Mouse (Mus musculus): ENCODE measurements around the gene Cenpv. TPM values are rescaled to one million over a fixed set of nuclear protein-coding genes. Genes with fewer than 3 reads are reported as not detected.
A peak's percentile ranks its signal among the peaks of the same experiment; 100 is the strongest.

Gene Cenpv
- polyA plus RNA-seq, 1 experiment = 21.6 TPM

DNA sequence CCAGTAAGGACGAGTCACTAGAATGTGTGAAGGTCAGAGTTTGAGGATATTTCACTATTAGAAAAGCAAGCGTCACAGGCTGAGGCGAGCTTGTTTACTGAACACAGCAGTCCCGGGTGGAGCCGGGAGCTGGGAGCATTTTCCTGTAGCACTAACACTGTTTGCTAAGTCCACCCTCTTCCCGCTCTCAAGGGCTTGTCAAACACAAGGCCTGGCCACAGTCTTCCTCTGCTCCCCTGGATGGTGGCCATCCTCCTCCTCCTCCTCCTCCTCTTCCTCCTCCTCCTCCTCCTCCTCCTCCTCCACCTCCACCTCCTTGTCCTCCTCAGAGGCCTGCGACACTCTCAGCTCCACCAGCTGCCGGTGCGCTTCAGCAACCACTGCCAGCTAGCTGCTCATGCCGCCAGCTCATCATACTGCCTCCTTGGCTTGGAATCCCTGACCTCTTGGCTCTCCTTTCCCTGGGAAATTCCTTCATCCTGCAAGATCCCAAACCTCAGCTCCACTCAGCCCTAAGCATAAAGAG is 43.7 kb downstream of the Cenpv start:
- Histone ChIP-seq H3K4me3 (ENCODE audit: insufficient read depth, poor library complexity, severe bottlenecking) (no peak overlapping the region), H3K27me3 (ENCODE audit: control insufficient read depth, insufficient read depth, insufficient read length) (no peaks in the 10 kb centered on the region), H3K79me2 (ENCODE audit: control insufficient read depth, insufficient read depth) (no peaks in the 10 kb centered on the region), H3K79me3 (ENCODE audit: low read depth) (no peaks in the 10 kb centered on the region), H3ac (ENCODE audit: control insufficient read depth, insufficient read length, low read depth) (peak overlapping the region; percentile 19), H3K36me3 (ENCODE audit: control insufficient read depth, insufficient read depth) (no peaks in the 10 kb centered on the region)
- TF ChIP-seq MYOD1 (IDR thresholded peaks at IDR 0.05; ENCODE audit: control insufficient read depth, insufficient read length, low read depth) = peak; percentile 31
- no peak for TF ChIP-seq CEBPB (IDR thresholded peaks at IDR 0.05; ENCODE audit: low read depth)
- TF ChIP-seq MYOG (IDR thresholded peaks at IDR 0.05; ENCODE audit: control insufficient read depth, extremely low read depth, insufficient read length) = no peak
- TF ChIP-seq FOSL1 (IDR thresholded peaks at IDR 0.05; ENCODE audit: insufficient read depth, low read length, poor library complexity, severe bottlenecking) = no peak

DNA sequence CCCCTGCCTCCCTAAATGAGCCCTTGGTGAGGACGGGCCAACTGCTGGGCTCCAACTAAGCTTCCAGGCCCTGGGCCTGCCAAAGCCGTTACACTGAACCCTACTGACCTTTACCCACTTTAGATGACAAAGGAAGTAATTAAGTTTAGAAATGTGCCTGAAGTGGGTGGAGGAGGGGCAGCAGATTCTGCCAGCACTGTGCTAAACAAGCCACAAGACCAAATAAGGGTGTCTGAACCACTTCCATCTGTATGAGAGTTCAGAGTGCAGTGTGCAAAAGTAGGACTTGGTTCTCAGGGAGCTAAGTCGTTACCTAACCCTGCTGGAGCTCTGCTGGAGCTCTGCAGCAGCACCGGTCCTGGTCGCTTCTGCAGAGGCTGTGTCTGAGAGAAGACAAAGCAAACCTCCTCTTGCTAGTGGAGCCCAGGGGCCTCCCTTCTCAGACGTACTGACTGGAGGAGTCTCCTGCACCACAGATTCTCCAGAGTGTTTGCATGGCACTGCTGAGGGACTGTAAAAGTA is 44.2 kb downstream of the Cenpv start:
- H3ac ChIP-seq (ENCODE audit: control insufficient read depth, insufficient read length, low read depth) = peak overlapping the region; percentile 19
- H3K79me3 ChIP-seq (ENCODE audit: low read depth) = no peaks in the 10 kb centered on the region
- no peaks in the 10 kb centered on the region for H3K27me3 ChIP-seq (ENCODE audit: control insufficient read depth, insufficient read depth, insufficient read length)
- H3K79me2 ChIP-seq (ENCODE audit: control insufficient read depth, insufficient read depth) = no peaks in the 10 kb centered on the region
- no peak for TF ChIP-seq CTCF (IDR thresholded peaks at IDR 0.05; ENCODE audit: control insufficient read depth, insufficient read depth, insufficient read length)
- TF ChIP-seq FOSL1 (IDR thresholded peaks at IDR 0.05; ENCODE audit: insufficient read depth, low read length, poor library complexity, severe bottlenecking) = no peak
- TF ChIP-seq MYOD1 (IDR thresholded peaks at IDR 0.05; ENCODE audit: control insufficient read depth, insufficient read length, low read depth) = no peak
- TF ChIP-seq MAX (IDR thresholded peaks at IDR 0.05) = no peak
- no peak for TF ChIP-seq MYOG (IDR thresholded peaks at IDR 0.05; ENCODE audit: control insufficient read depth, extremely low read depth, insufficient read length)
- no peak for TF ChIP-seq CEBPB (IDR thresholded peaks at IDR 0.05; ENCODE audit: low read depth)
- no peak for TF ChIP-seq USF1 (IDR thresholded peaks at IDR 0.05; ENCODE audit: low read depth)
- no peaks in the 10 kb centered on the region for H3K36me3 ChIP-seq (ENCODE audit: control insufficient read depth, insufficient read depth)
- no peak overlapping the region for H3K4me3 ChIP-seq (ENCODE audit: insufficient read depth, poor library complexity, severe bottlenecking)

DNA sequence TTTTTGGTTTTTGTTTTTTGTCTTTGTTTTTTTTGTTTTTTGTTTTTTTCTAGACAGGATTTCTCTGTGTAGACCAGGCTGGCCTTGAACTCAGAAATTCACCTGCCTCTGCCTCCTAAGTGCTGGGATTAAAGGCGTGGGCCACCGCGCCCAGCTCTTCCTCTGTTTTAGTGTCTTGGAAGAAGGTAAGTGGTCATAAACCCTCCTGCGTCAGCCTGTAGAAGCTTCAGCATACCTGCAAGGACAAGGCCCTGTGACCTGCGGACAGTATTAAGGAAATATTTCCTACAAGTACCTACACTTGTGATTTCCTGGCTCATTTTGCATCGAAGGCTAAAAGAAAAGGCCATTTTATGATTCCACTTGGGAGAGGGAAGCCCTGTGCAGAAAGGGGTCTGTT is 45.4 kb downstream of the Cenpv start:
- no peaks in the 10 kb centered on the region for H3K79me3 ChIP-seq (ENCODE audit: low read depth)
- H3K36me3 ChIP-seq (ENCODE audit: control insufficient read depth, insufficient read depth) = no peaks in the 10 kb centered on the region
- H3K4me3 ChIP-seq (ENCODE audit: insufficient read depth, poor library complexity, severe bottlenecking) = no peak overlapping the region
- H3K27me3 ChIP-seq (ENCODE audit: control insufficient read depth, insufficient read depth, insufficient read length) = no peaks in the 10 kb centered on the region
- no peak for TF ChIP-seq CTCF (IDR thresholded peaks at IDR 0.05; ENCODE audit: control insufficient read depth, insufficient read depth, insufficient read length)
- TF ChIP-seq MYOG (IDR thresholded peaks at IDR 0.05; ENCODE audit: control insufficient read depth, extremely low read depth, insufficient read length) = no peak
- no peak for TF ChIP-seq USF1 (IDR thresholded peaks at IDR 0.05; ENCODE audit: low read depth)
- no peak for TF ChIP-seq MAX (IDR thresholded peaks at IDR 0.05)
- no peak for TF ChIP-seq MYOD1 (IDR thresholded peaks at IDR 0.05; ENCODE audit: control insufficient read depth, insufficient read length, low read depth)
- no peak for TF ChIP-seq CEBPB (IDR thresholded peaks at IDR 0.05; ENCODE audit: low read depth)
- TF ChIP-seq FOSL1 (IDR thresholded peaks at IDR 0.05; ENCODE audit: insufficient read depth, low read length, poor library complexity, severe bottlenecking) = no peak
- no peak overlapping the region for H3ac ChIP-seq (ENCODE audit: control insufficient read depth, insufficient read length, low read depth)
- H3K79me2 ChIP-seq (ENCODE audit: control insufficient read depth, insufficient read depth) = no peaks in the 10 kb centered on the region

DNA sequence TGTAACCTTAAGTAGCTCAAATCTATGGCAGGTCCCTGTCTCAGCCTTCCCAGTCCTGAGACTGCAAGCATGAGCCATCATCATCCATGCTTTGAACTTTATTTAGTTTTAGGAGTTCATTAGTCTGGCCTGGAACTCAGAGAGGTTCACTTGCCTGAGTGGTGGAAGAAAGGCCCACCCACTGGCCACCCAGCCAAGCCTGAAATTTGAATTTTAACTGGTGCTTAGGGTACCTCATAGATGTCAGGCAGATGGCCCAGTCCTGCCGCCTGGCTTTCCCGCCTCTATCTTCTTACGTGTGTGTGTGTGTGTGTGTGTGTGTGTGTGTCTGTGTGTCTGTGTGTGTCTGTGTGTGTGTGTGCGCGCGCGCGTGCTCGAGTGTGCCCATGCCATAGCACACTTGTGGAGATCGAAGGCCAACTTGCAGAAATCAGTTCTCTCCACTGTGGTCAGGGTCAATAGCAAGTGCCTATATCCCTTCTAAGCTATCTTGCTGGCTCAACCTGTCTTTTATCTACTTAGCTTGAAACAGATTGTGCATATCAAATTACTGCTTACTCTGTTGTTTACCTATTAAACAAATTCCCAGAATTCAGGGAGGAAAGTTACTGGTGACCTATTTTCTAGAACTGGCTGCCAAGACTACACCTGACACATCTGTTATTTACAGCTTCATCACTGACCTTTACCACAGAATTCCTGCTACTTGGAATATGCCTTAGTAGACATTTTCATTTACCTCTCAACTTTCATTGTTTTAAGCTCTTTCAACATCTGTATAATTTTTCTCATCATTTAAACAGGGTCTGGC is 51.3 kb downstream of the Cenpv start:
- H3K4me3 ChIP-seq (ENCODE audit: insufficient read depth, poor library complexity, severe bottlenecking) = no peak overlapping the region
- TF ChIP-seq CEBPB (IDR thresholded peaks at IDR 0.05; ENCODE audit: low read depth) = no peak
- TF ChIP-seq USF1 (IDR thresholded peaks at IDR 0.05; ENCODE audit: low read depth) = no peak
- TF ChIP-seq MYOG (IDR thresholded peaks at IDR 0.05; ENCODE audit: control insufficient read depth, extremely low read depth, insufficient read length) = no peak
- no peak for TF ChIP-seq CTCF (IDR thresholded peaks at IDR 0.05; ENCODE audit: control insufficient read depth, insufficient read depth, insufficient read length)
- TF ChIP-seq MAX (IDR thresholded peaks at IDR 0.05) = no peak
- no peak for TF ChIP-seq MYOD1 (IDR thresholded peaks at IDR 0.05; ENCODE audit: control insufficient read depth, insufficient read length, low read depth)
- TF ChIP-seq FOSL1 (IDR thresholded peaks at IDR 0.05; ENCODE audit: insufficient read depth, low read length, poor library complexity, severe bottlenecking) = no peak
- H3K36me3 ChIP-seq (ENCODE audit: control insufficient read depth, insufficient read depth) = no peaks in the 10 kb centered on the region
- no peak overlapping the region for H3ac ChIP-seq (ENCODE audit: control insufficient read depth, insufficient read length, low read depth)
- no peaks in the 10 kb centered on the region for H3K79me3 ChIP-seq (ENCODE audit: low read depth)
- H3K27me3 ChIP-seq (ENCODE audit: control insufficient read depth, insufficient read depth, insufficient read length) = no peaks in the 10 kb centered on the region
- H3K79me2 ChIP-seq (ENCODE audit: control insufficient read depth, insufficient read depth) = no peaks in the 10 kb centered on the region

DNA sequence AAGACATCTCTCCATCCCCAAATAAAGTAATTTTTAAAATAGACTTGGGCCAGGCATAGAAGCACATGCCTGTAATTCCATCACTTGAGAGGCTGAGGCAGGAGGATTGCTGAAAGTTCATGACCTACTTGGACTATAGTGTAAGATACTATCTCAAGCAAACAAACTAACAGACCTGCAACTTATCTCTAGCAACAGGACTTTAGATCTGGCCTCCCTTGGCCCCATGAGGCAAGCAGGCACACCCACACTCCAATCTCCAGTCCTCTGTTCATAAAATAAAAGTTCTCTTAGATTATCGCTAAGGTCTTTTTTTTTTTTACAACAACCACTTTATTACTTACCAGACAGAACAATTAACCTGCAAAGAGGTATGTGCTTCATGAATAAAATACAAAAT is 52.1 kb downstream of the Cenpv start:
- TF ChIP-seq MAX (IDR thresholded peaks at IDR 0.05) = no peak
- no peak for TF ChIP-seq USF1 (IDR thresholded peaks at IDR 0.05; ENCODE audit: low read depth)
- no peak for TF ChIP-seq FOSL1 (IDR thresholded peaks at IDR 0.05; ENCODE audit: insufficient read depth, low read length, poor library complexity, severe bottlenecking)
- TF ChIP-seq MYOD1 (IDR thresholded peaks at IDR 0.05; ENCODE audit: control insufficient read depth, insufficient read length, low read depth) = no peak
- no peak for TF ChIP-seq CTCF (IDR thresholded peaks at IDR 0.05; ENCODE audit: control insufficient read depth, insufficient read depth, insufficient read length)
- TF ChIP-seq CEBPB (IDR thresholded peaks at IDR 0.05; ENCODE audit: low read depth) = no peak
- no peak for TF ChIP-seq MYOG (IDR thresholded peaks at IDR 0.05; ENCODE audit: control insufficient read depth, extremely low read depth, insufficient read length)
- no peaks in the 10 kb centered on the region for H3K36me3 ChIP-seq (ENCODE audit: control insufficient read depth, insufficient read depth)

More for the DNA sequence above, 52.1 kb downstream of the Cenpv start:
- H3ac ChIP-seq (ENCODE audit: control insufficient read depth, insufficient read length, low read depth) = no peak overlapping the region
- no peak overlapping the region for H3K4me3 ChIP-seq (ENCODE audit: insufficient read depth, poor library complexity, severe bottlenecking)
- no peaks in the 10 kb centered on the region for H3K27me3 ChIP-seq (ENCODE audit: control insufficient read depth, insufficient read depth, insufficient read length)
- H3K79me3 ChIP-seq (ENCODE audit: low read depth) = no peaks in the 10 kb centered on the region
- no peaks in the 10 kb centered on the region for H3K79me2 ChIP-seq (ENCODE audit: control insufficient read depth, insufficient read depth)
